Mouse (Mus musculus): ENCODE measurements around the gene Enox1. TPM values are rescaled to one million over a fixed set of nuclear protein-coding genes. Genes with fewer than 3 reads are reported as not detected.

Gene Enox1
- polyA plus RNA-seq, 1 experiment from 2014 or later = 0.09 TPM

- DNase-seq (no peak), ATAC-seq (no peak)
- TF ChIP-seq EP300 (IDR thresholded peaks at IDR 0.05; ENCODE audit: low read depth) (no peak), CTCF (IDR thresholded peaks at IDR 0.05; ENCODE audit: low read depth) (no peak)
- 85% methylated on average over 7 of the region's 7 CpGs for WGBS (ENCODE audit: insufficient replicate concordance)
- no peak overlapping the region for H3K4me3 ChIP-seq (ENCODE audit: low read depth, low read length)
- H3K4me1 ChIP-seq (ENCODE audit: insufficient read depth) = no peaks in the 10 kb centered on the region
- no peak overlapping the region for H3K4me2 ChIP-seq (ENCODE audit: low read depth, low read length)
- H3K36me3 ChIP-seq (replicated peaks; ENCODE audit: insufficient read depth, low read length) = no peaks in the 10 kb centered on the region
- no peak overlapping the region for H3K27ac ChIP-seq (ENCODE audit: low read depth)
- H3K27me3 ChIP-seq (ENCODE audit: insufficient read depth, low read length) = no peaks in the 10 kb centered on the region
- no peaks in the 10 kb centered on the region for H3K9me3 ChIP-seq (ENCODE audit: low read length)
- no peak overlapping the region for H3K9ac ChIP-seq (replicated peaks)
Measured at GRCm38 (mm10) chr14:77248946-77249345, 92.4 kb downstream of the Enox1 start.

GRCm38 (mm10) chr14:77250652-77251238, 94.2 kb downstream of the Enox1 start:
- no peak for DNase-seq
- Histone ChIP-seq H3K27me3 (ENCODE audit: insufficient read depth, low read length) (no peaks in the 10 kb centered on the region), H3K36me3 (replicated peaks; ENCODE audit: insufficient read depth, low read length) (no peaks in the 10 kb centered on the region), H3K27ac (ENCODE audit: low read depth) (no peak overlapping the region), H3K4me3 (ENCODE audit: low read depth, low read length) (no peak overlapping the region), H3K4me2 (ENCODE audit: low read depth, low read length) (no peak overlapping the region), H3K4me1 (ENCODE audit: insufficient read depth) (no peaks in the 10 kb centered on the region), H3K9me3 (ENCODE audit: low read length) (no peaks in the 10 kb centered on the region), H3K9ac (replicated peaks) (no peak overlapping the region)
- 36% methylated on average over 2 of the region's 2 CpGs for WGBS (ENCODE audit: insufficient replicate concordance)
- TF ChIP-seq EP300 (IDR thresholded peaks at IDR 0.05; ENCODE audit: low read depth) (no peak), CTCF (IDR thresholded peaks at IDR 0.05; ENCODE audit: low read depth) (no peak)
- ATAC-seq = no peak

GRCm38 (mm10) chr14:77255201-77255600, 98.6 kb downstream of the Enox1 start:
- no peak for DNase-seq
- H3K4me2 ChIP-seq (ENCODE audit: low read depth, low read length) = no peak overlapping the region
- no peak for TF ChIP-seq CTCF (IDR thresholded peaks at IDR 0.05; ENCODE audit: low read depth)
- H3K4me3 ChIP-seq (ENCODE audit: low read depth, low read length) = no peak overlapping the region
- no peaks in the 10 kb centered on the region for H3K36me3 ChIP-seq (replicated peaks; ENCODE audit: insufficient read depth, low read length)
- 49% methylated on average over 3 of the region's 3 CpGs for WGBS (ENCODE audit: insufficient replicate concordance)
- no peak overlapping the region for H3K9ac ChIP-seq (replicated peaks)
- no peaks in the 10 kb centered on the region for H3K4me1 ChIP-seq (ENCODE audit: insufficient read depth)
- H3K27ac ChIP-seq (ENCODE audit: low read depth) = no peak overlapping the region
- no peaks in the 10 kb centered on the region for H3K27me3 ChIP-seq (ENCODE audit: insufficient read depth, low read length)
- no peak for ATAC-seq
- H3K9me3 ChIP-seq (ENCODE audit: low read length) = no peaks in the 10 kb centered on the region

- H3K27ac ChIP-seq (ENCODE audit: low read depth) = no peak overlapping the region
- no peaks in the 10 kb centered on the region for H3K36me3 ChIP-seq (replicated peaks; ENCODE audit: insufficient read depth, low read length)
- 82% methylated on average over 6 of the region's 6 CpGs for WGBS (ENCODE audit: insufficient replicate concordance)
- H3K9me3 ChIP-seq (ENCODE audit: low read length) = no peaks in the 10 kb centered on the region
- ATAC-seq = no peak
- no peaks in the 10 kb centered on the region for H3K4me1 ChIP-seq (ENCODE audit: insufficient read depth)
- no peak overlapping the region for H3K4me2 ChIP-seq (ENCODE audit: low read depth, low read length)
- TF ChIP-seq EP300 (IDR thresholded peaks at IDR 0.05; ENCODE audit: low read depth) (no peak), CTCF (IDR thresholded peaks at IDR 0.05; ENCODE audit: low read depth) (no peak)
- H3K4me3 ChIP-seq (ENCODE audit: low read depth, low read length) = no peak overlapping the region
- no peak overlapping the region for H3K9ac ChIP-seq (replicated peaks)
- no peak for DNase-seq
- no peaks in the 10 kb centered on the region for H3K27me3 ChIP-seq (ENCODE audit: insufficient read depth, low read length)
Measured at GRCm38 (mm10) chr14:77255711-77256110, 99.1 kb downstream of the Enox1 start.

GRCm38 (mm10) chr14:77256943-77257342, 100.4 kb downstream of the Enox1 start:
- DNase-seq (no peak), ATAC-seq (no peak)
- TF ChIP-seq EP300 (IDR thresholded peaks at IDR 0.05; ENCODE audit: low read depth) (no peak), CTCF (IDR thresholded peaks at IDR 0.05; ENCODE audit: low read depth) (no peak)
- Histone ChIP-seq H3K36me3 (replicated peaks; ENCODE audit: insufficient read depth, low read length) (no peaks in the 10 kb centered on the region), H3K27ac (ENCODE audit: low read depth) (no peak overlapping the region), H3K4me3 (ENCODE audit: low read depth, low read length) (no peak overlapping the region), H3K27me3 (ENCODE audit: insufficient read depth, low read length) (no peaks in the 10 kb centered on the region), H3K4me1 (ENCODE audit: insufficient read depth) (no peaks in the 10 kb centered on the region), H3K9ac (replicated peaks) (no peak overlapping the region), H3K9me3 (ENCODE audit: low read length) (no peaks in the 10 kb centered on the region), H3K4me2 (ENCODE audit: low read depth, low read length) (no peak overlapping the region)
- 70% methylated on average over 2 of the region's 2 CpGs for WGBS (ENCODE audit: insufficient replicate concordance)

- no peak for ATAC-seq
- TF ChIP-seq EP300 (IDR thresholded peaks at IDR 0.05; ENCODE audit: low read depth) = no peak
- no peak for TF ChIP-seq CTCF (IDR thresholded peaks at IDR 0.05; ENCODE audit: low read depth)
- 64% methylated on average over 1 of the region's 1 CpGs for WGBS (ENCODE audit: insufficient replicate concordance)
Measured at GRCm38 (mm10) chr14:77257461-77257860, 100.9 kb downstream of the Enox1 start.

GRCm38 (mm10) chr14:77258186-77258585, 101.6 kb downstream of the Enox1 start:
- no peaks in the 10 kb centered on the region for H3K36me3 ChIP-seq (replicated peaks; ENCODE audit: insufficient read depth, low read length)
- no peak overlapping the region for H3K4me3 ChIP-seq (ENCODE audit: low read depth, low read length)
- no peak overlapping the region for H3K4me2 ChIP-seq (ENCODE audit: low read depth, low read length)
- no peaks in the 10 kb centered on the region for H3K4me1 ChIP-seq (ENCODE audit: insufficient read depth)
- DNase-seq (no peak), ATAC-seq (no peak)
- no peak overlapping the region for H3K27ac ChIP-seq (ENCODE audit: low read depth)
- H3K27me3 ChIP-seq (ENCODE audit: insufficient read depth, low read length) = no peaks in the 10 kb centered on the region
- no peak overlapping the region for H3K9ac ChIP-seq (replicated peaks)
- no peaks in the 10 kb centered on the region for H3K9me3 ChIP-seq (ENCODE audit: low read length)
- 67% methylated on average over 4 of the region's 4 CpGs for WGBS (ENCODE audit: insufficient replicate concordance)
- TF ChIP-seq EP300 (IDR thresholded peaks at IDR 0.05; ENCODE audit: low read depth) (no peak), CTCF (IDR thresholded peaks at IDR 0.05; ENCODE audit: low read depth) (no peak)

More at GRCm38 (mm10) chr14:77257461-77257860, 100.9 kb downstream of the Enox1 start:
- no peaks in the 10 kb centered on the region for H3K4me1 ChIP-seq (ENCODE audit: insufficient read depth)
- no peaks in the 10 kb centered on the region for H3K27me3 ChIP-seq (ENCODE audit: insufficient read depth, low read length)
- no peak for DNase-seq
- no peak overlapping the region for H3K27ac ChIP-seq (ENCODE audit: low read depth)
- no peak overlapping the region for H3K4me2 ChIP-seq (ENCODE audit: low read depth, low read length)
- H3K36me3 ChIP-seq (replicated peaks; ENCODE audit: insufficient read depth, low read length) = no peaks in the 10 kb centered on the region
- H3K9ac ChIP-seq (replicated peaks) = no peak overlapping the region
- H3K9me3 ChIP-seq (ENCODE audit: low read length) = no peaks in the 10 kb centered on the region
- no peak overlapping the region for H3K4me3 ChIP-seq (ENCODE audit: low read depth, low read length)
